Mouse (Mus musculus) gastrocnemius, postnatal 4 days (tissue): ENCODE measurements around the gene Erp29. TPM values are rescaled to one million over a fixed set of nuclear protein-coding genes. Genes with fewer than 3 reads are reported as not detected.
"Not testable (repeated sequence)": the region's sequence is repeated elsewhere in the genome, so short reads cannot be mapped to it uniquely, and the experiment has no call there.

Experiments
- DNase-seq, 2 experiments: peaks; one replicate each; pipeline ENCODE4 v3.0.0; 2021 to 2022; ENCODE audit warnings: low spot score in 2 of 2, mixed read lengths in 2 of 2
- long read RNA-seq, 2 experiments: library from polyadenylated mRNA; stranded (forward); transcript quantifications; one replicate each; pipeline ENCODE4 v2.0.0; 2021
- total RNA-seq, 2 experiments: library from RNA; stranded (reverse); gene quantifications; 2 replicates each; pipeline ENCODE4 v1.2.3; 2021

Gene Erp29
- total RNA-seq: 100 to 1,000 TPM in 1 of 2 experiments, 10 to 100 TPM in 1; 97.7 to 115 TPM
- long read RNA-seq, experiment 1, full-length matches to known transcripts: 55 of 61 reads
- long read RNA-seq, experiment 1, partial matches to known transcripts: 1 of 61 reads
- long read RNA-seq, experiment 1, other reads (novel, unspliced or antisense): 5 of 61 reads
- long read RNA-seq, experiment 2, full-length matches to known transcripts: 54 of 63 reads
- long read RNA-seq, experiment 2, partial matches to known transcripts: 3 of 63 reads
- long read RNA-seq, experiment 2, other reads (novel, unspliced or antisense): 6 of 63 reads

DNA sequence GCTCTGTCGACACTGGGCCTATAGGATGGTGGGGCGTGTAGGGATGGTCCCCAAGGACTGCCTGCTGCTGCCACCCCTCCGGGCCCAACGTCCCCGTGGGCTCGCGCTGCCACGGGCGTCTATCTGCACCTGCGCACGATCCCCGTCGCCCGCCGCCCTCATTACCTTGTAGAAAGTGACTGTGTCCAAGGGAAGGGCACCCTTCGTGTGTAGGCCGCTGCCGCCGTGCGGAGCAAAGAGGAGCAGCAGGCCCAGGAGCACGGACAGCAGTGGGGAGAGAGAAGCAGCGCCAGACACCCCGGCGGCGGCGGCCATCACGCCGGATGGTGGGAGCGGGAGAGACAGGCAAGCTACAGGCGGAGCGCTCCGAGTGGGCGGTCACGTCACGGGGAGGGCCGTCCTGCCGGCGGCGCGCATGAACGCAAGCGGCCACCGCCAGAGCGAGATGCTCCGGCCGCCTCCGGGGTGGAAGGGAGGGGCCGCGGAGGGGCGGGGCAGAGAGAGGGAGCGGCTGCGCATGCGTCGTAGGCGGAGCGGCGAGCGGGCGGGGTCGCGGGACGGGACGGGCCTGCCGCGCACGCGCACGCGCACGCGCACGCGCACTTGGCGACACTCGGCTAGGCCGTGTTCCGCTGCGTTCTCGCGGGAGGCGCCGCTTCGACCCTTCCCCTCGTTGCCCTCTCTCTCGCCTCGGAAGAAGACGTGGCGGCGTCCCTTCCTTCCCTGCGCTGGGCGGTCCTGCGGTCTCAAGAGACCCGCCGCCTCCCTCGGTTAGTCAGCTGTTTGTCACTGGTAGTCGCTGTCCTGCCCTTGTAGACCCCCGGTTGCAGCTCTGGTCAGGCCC is at the start of gene Erp29:
Erp29 (minus strand) TSS at position 481 of the 844 bp plus-strand sequence.
- peak; percentile 99 to 100 for DNase-seq

DNA sequence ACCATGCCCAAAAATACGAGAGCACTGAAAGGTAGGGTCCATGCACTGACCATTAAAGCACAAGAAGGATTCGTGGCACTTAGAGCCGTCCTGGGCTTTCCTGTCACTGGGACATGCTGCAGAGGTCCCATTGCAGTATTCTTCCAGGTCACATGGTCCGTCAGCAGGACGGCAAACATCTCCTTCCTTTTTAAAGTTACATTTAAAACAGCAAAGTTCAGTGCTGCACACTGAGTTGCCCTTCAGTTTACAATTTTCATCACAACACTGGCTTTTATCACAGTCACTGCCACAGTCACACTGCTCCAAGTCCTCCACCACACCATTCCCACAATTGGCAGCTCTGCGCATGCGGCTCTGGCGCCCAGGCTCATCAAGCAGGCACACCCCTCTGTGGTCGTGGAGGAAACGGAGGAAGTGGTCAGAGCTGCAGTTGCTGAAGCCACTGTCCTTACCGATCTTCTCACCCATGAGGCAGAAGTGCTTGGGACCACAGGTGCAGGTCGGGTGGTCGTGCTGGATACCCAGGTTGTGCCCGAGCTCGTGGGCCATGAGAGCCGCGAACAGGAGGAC is 49.2 kb upstream of the Erp29 start:
- DNase-seq: not testable (repeated sequence)

- DNase-seq: no peak
Observed at GRCm38 (mm10) chr5:121500719-121501118, 48.4 kb upstream of the Erp29 start.

GRCm38 (mm10) chr5:121493305-121493704 is 41.0 kb upstream of the Erp29 start:
- DNase-seq: peak in 1 of 2 experiments; percentile 21

GRCm38 (mm10) chr5:121484801-121485200 is 32.5 kb upstream of the Erp29 start:
- DNase-seq: no peak

DNA sequence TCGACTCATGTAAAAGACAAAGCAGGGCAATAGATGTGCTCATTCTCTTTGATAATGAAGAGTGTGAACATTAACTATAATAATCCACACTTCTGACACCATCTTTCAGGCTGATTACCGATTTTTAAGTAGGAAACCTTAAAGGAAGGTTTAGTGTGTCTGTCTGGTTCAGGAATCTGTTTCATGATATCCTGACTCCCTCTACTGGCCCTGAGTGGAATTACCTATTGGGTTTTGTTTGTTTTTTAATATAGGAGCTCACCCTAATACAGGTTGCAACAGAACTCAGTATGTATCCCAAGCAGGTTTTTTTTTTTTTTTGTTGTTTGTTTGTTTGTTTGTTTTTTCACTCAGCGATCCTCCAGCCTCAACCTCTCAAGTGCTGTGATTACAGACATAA is 25.4 kb upstream of the Erp29 start:
- DNase-seq: no peak

- DNase-seq: no peak
Observed at GRCm38 (mm10) chr5:121476040-121476439, 23.7 kb upstream of the Erp29 start.

DNA sequence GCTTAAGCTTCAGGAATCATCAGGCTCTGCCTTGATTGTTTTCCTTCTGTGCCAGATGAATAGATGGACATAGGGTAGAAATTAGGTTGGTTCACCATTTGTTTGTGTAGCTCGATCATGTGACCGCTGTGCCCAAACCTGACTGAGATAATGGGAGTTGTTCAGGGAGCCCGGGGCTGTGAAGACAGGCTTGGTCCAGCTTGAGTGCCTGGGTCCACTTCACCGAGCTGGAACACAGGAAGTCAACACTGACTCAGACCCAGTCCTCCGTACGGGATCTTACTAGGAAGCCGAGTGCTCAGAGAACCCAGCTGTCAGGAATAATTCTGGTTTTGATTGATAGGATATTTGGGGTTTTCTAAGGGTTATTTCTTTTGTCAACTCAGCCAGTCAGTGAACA is 22.3 kb upstream of the Erp29 start:
- DNase-seq: no peak

- DNase-seq: no peak
Observed at GRCm38 (mm10) chr5:121472411-121472810, 20.1 kb upstream of the Erp29 start.

GRCm38 (mm10) chr5:121469566-121469965 is 17.3 kb upstream of the Erp29 start:
- no peak for DNase-seq

- no peak for DNase-seq
Observed at GRCm38 (mm10) chr5:121463601-121464250, 11.4 kb upstream of the Erp29 start.

GRCm38 (mm10) chr5:121462967-121463366 is 10.7 kb upstream of the Erp29 start:
- DNase-seq: no peak

- DNase-seq: no peak
Observed at GRCm38 (mm10) chr5:121462171-121462502, 9.8 kb upstream of the Erp29 start.

- no peak for DNase-seq
Observed at GRCm38 (mm10) chr5:121461339-121462170, 9.2 kb upstream of the Erp29 start.

DNA sequence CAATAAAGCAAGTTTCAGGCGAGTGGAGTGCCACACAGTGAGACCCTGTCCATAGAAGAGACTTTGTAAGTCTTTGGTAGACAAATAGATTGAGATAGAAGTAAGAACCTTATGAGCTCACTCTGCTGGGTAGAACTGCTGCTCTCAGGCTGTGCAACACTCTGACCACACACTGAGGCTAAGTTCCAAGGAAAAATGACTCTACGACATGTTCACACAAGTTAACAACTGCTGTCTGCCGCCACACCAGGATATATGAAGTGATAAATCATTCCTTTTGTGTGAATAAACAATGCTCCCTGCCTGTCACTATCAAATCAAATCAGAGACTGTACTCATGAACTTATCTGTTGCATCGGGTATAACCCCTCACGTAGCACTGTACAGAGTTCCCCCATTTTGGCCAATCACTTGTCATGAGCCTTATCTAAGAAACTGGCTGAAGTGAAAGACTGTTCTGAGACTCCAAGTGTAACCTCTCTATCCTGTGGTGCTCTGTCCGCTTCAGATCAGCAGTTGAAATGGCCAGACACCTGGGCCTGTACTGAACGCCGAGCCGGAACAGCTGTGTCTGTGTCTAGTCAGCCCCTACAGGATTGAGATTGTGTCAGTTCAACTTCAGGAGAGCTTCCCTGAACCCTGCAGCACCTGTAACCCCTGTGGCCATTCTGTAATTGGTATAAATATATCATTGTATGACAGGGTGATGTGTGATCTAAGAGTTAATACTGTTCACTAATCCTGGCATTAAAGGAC is 3.4 kb upstream of the Erp29 start:
- no peak for DNase-seq

DNA sequence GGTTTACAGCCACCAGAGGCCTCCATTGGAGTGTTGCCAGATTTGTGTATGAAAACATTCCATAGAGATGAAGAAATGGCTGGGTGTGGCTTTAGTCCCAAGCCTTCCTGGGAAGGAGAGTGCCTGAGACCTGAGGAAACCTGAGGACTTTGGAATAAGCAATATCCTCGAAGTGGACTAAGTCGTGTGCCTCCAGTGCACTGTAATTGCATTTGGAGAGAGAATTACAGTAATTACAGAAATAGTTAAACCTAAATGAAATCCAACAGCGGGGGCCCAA is 2.1 kb upstream of the Erp29 start:
- no peak for DNase-seq

GRCm38 (mm10) chr5:121453743-121454502 is 1.6 kb upstream of the Erp29 start:
- DNase-seq: no peak

GRCm38 (mm10) chr5:121452906-121453305 is 600 bp upstream of the Erp29 start:
- DNase-seq: peak in 1 of 2 experiments; percentile 80

DNA sequence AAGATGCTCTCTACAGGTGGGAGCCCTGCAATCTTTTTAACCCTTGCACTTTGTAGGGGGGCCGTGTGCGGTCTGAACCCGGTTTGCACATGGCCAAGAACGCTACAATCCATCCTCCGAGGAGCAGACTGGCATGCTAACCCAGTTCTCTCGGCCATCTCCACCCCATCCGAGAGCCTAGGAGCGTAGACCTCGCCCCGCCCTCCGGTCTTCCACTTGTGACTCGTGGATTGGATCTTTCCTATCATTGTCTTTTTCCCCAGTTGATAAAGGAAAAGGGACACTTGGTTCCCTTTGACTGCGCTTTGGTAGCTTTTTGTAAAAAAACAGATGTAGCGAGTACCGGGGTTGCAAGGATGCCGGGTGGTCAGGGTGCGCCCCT is 671 bp downstream of the Erp29 start, which contains the start of gene Tmem116:
Tmem116 (plus strand) TSS at position 250 of the 382 bp plus-strand sequence.
- peak in 1 of 2 experiments; percentile 39 for DNase-seq
